Mouse (Mus musculus) liver, postnatal 0 days (tissue): ENCODE results near the gene Chrna4.

Experiments used
- CTCF ChIP-seq: sonication (generic); IDR thresholded peaks from 2 replicates; pipeline ENCODE4 v1.5.1; 2016; ENCODE audit warnings: antibody characterized with exemption, low read depth
- EP300 ChIP-seq: IDR thresholded peaks from 2 replicates; pipeline ENCODE4 v1.6.1; 2016; ENCODE audit warnings: antibody characterized with exemption, low read depth, mild to moderate bottlenecking

GRCm38 (mm10) chr2:181044001-181044400 is 655 bp upstream of the Chrna4 start:
- no peak for TF ChIP-seq CTCF
- TF ChIP-seq EP300, result no peak
